Mouse (Mus musculus) embryonic facial prominence, embryonic 14.5 days (tissue): ENCODE measurements around the gene Macrod2. TPM values are rescaled to one million over a fixed set of nuclear protein-coding genes. Genes with fewer than 3 reads are reported as not detected.

Source experiments
- ATAC-seq: fragments of 200-750 bp; cut with Nextera tagmentation; 2 replicates; pipeline ENCODE4 v1.8.0; 2017; ENCODE audit warnings: low read depth, moderate number of reproducible peaks, moderate TSS enrichment
- DNase-seq: peaks from one replicate; pipeline ENCODE4 v3.0.0-alpha.2; 2015; ENCODE audit warnings: low spot score
- H3K27ac ChIP-seq: fragments of 300-500 bp; sonication (generic); replicated peaks from 2 replicates; pipeline ENCODE4 v1.5.1; 2014; ENCODE audit warnings: low read depth, mild to moderate bottlenecking, low read length, moderate library complexity
- H3K27me3 ChIP-seq: fragments of 300-500 bp; sonication (generic); replicated peaks from 2 replicates; pipeline ENCODE4 v1.6.1; 2014; ENCODE audit warnings: low read length; ENCODE audit not compliant: control insufficient read depth, insufficient read depth
- H3K36me3 ChIP-seq: fragments of 300-500 bp; sonication (generic); 2 replicates; pipeline ENCODE4 v1.6.1; 2014; ENCODE audit warnings: low read length, mixed read lengths; ENCODE audit not compliant: control insufficient read depth, insufficient read depth
- H3K4me1 ChIP-seq: fragments of 300-500 bp; sonication (generic); 2 replicates; pipeline ENCODE4 v1.6.1; 2014; ENCODE audit warnings: antibody characterized with exemption, low read length; ENCODE audit not compliant: control insufficient read depth, insufficient read depth
- H3K4me2 ChIP-seq: fragments of 300-500 bp; sonication (generic); 2 replicates; pipeline ENCODE4 v1.6.1; 2014; ENCODE audit warnings: low read depth, mild to moderate bottlenecking, low read length, moderate library complexity, mixed read lengths
- H3K4me3 ChIP-seq: fragments of 300-500 bp; sonication (generic); 2 replicates; pipeline ENCODE4 v1.5.1; 2014; ENCODE audit warnings: low read depth, mild to moderate bottlenecking, low read length
- H3K9ac ChIP-seq: fragments of 300-500 bp; sonication (generic); 2 replicates; pipeline ENCODE4 v1.6.1; 2014; ENCODE audit warnings: low read depth, mild to moderate bottlenecking, low read length, moderate library complexity, mixed read lengths
- H3K9me3 ChIP-seq: fragments of 300-500 bp; sonication (generic); 2 replicates; pipeline ENCODE4 v1.6.1; 2016; ENCODE audit warnings: low read length; ENCODE audit not compliant: control insufficient read depth
- WGBS: fragments of 180-500 bp; shearing (Covaris S2); extraction: QIAGEN DNeasy Blood & Tissue Kit; methylation state at CpG from one replicate; pipeline ENCODE4 v1.1.7; 2014; 5-methylcytosine and 5-hydroxymethylcytosine counted together
- polyA plus RNA-seq: library from polyadenylated mRNA; unstranded; fragments of >200 nt; fragmentation: Nextera tagmentation; extraction: Ambion mirVana; gene quantifications from 2 replicates; pipeline ENCODE4 v1.2.1, GENCODE M21; 2014

Gene Macrod2
- polyA plus RNA-seq, 1 experiment from 2014 or later, result 29.2 TPM

DNA sequence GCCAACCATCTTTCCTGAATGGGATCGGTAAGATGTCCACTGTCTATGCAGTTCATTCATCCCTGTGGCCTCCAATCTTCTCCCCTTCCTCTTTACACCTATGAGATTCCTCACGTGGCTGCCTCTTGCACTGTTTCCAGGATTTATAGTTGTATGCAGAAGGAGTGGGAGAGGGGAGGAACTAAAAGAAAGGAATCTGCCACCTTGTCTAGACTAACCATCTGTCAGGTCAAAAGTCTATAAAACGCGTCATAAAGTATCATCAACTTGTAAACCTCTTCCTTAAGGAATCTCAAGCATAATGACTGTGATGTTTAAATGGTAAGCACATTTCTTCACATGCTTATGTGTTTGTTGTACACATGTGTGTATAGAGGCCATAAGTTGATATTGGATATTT is 416.6 kb downstream of the Macrod2 start:
- no peaks in the 10 kb centered on the region for H3K4me1 ChIP-seq
- ATAC-seq (no peak), DNase-seq (no peak)
- H3K4me3 ChIP-seq, result no peak overlapping the region
- no peak overlapping the region for H3K27ac ChIP-seq
- H3K36me3 ChIP-seq, result no peaks in the 10 kb centered on the region
- H3K27me3 ChIP-seq, result no peaks in the 10 kb centered on the region
- 84% methylated on average over 4 of the region's 4 CpGs for WGBS
- H3K4me2 ChIP-seq, result no peak overlapping the region
- no peak overlapping the region for H3K9ac ChIP-seq
- H3K9me3 ChIP-seq, result no peaks in the 10 kb centered on the region

DNA sequence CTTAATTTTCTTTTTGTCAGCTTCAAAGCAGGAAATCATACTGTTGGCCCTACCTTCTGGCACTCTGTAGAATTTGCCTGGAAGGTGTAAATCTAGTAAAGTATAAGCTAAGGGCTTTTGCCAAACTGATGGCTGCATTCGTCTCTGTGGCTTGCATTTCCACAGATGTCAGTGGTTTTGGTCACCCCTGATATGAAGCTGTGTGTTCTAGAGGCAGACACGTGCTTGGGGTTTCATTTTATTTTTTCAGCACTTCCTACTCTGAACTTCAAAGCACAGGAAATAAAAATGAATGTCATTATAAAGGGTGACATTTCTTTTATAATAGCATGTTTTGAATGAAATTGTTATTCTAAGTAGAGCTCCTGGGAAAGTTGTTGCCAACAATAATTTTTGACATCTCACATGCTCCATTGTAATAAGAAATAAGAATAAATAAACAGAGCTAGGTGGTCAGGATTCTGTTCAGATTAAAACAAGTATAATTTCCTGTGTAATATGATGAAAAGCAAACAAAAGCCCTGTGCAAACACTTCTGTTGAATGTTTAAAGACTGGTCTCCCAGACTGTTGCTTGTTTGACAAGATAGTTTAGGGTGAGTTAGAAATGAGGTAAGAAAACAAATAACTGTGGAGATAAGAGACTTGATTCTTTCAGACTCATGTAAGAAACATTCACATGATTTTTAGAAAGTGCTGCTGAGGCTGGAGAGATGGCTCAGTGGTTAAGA is 424.4 kb downstream of the Macrod2 start:
- H3K27me3 ChIP-seq, result no peaks in the 10 kb centered on the region
- 14% methylated on average over 2 of the region's 2 CpGs for WGBS
- H3K4me1 ChIP-seq, result 0 out of 2 replicates have a peak, but pooled peaks cover 3% of the 10 kb centered on the region
- H3K4me2 ChIP-seq, result no peak overlapping the region
- no peak for ATAC-seq
- no peak overlapping the region for H3K9ac ChIP-seq
- no peaks in the 10 kb centered on the region for H3K36me3 ChIP-seq
- H3K4me3 ChIP-seq, result no peak overlapping the region
- peak; percentile 54 for DNase-seq
- no peak overlapping the region for H3K27ac ChIP-seq
- no peaks in the 10 kb centered on the region for H3K9me3 ChIP-seq

DNA sequence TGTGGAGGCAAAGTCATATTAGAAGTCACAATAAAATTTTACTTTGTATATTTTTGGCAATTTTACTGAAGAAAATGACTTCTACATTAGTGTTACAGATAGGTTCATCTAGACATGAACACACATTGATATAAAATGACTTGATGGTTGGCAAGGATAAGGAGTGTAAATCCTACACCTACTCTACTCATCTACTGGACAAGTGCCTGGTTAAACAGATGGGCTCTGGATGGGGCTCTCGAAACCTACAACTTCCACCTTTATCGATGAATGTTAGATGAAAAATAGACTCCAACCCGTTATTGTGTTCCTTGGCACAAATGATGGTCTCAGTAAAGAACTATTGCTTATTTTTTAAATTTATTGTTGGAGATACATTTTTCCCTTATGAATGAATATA is 427.3 kb downstream of the Macrod2 start:
- WGBS, result 87% methylated on average over 3 of the region's 3 CpGs
- Histone ChIP-seq H3K36me3 (no peaks in the 10 kb centered on the region), H3K27me3 (no peaks in the 10 kb centered on the region), H3K4me2 (no peak overlapping the region), H3K9me3 (no peaks in the 10 kb centered on the region), H3K4me3 (no peak overlapping the region), H3K27ac (no peak overlapping the region), H3K4me1 (0 out of 2 replicates have a peak, but pooled peaks cover 3% of the 10 kb centered on the region), H3K9ac (no peak overlapping the region)
- ATAC-seq, result no peak
- no peak for DNase-seq

DNA sequence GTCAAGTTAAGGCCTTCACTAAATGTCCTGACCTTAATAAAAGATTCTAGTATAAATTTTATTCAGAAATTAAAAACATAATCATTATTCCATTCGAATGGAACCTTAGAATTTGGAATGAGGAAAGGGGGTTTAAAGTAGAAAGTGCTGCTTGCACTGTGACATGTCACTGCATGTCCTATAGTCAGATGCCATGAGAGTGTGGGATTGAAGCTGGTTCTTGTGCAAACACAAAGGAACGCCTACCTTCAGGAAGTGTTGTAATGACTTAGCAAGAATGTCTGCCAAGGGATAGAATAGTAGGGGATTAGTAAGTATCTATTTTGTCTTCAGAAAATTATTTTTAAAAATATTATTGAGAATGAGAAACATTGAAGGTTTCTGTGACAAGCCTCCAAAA is 431.1 kb downstream of the Macrod2 start:
- H3K36me3 ChIP-seq, result no peaks in the 10 kb centered on the region
- WGBS, result 63% methylated on average over 2 of the region's 2 CpGs
- H3K4me1 ChIP-seq, result no peaks in the 10 kb centered on the region
- ATAC-seq (peak; percentile 50; the same call in 1 of the 2 replicates), DNase-seq (peak; percentile 53)
- no peak overlapping the region for H3K9ac ChIP-seq
- no peaks in the 10 kb centered on the region for H3K9me3 ChIP-seq
- H3K27me3 ChIP-seq, result no peaks in the 10 kb centered on the region
- H3K27ac ChIP-seq, result no peak overlapping the region
- no peak overlapping the region for H3K4me3 ChIP-seq
- no peak overlapping the region for H3K4me2 ChIP-seq

DNA sequence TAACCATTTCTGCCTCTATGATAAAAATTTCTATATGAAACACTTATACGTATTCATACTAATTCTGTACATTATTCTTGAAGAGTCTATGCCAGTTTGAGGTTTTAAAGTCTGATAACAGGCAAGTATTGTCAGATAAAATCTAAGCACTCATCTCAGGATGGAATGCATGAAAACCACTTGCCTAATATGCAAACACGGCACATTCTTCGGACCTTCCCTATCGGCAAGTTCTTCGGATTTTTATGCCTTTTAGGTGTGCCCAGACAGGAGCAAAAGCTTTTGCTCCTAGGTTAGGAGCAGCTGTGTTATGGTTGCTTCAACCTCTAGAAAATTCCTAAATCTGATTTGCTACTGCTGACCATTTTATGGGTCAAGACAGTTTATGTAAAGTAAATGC is 433.8 kb downstream of the Macrod2 start:
- Histone ChIP-seq H3K4me1 (no peaks in the 10 kb centered on the region), H3K9me3 (no peaks in the 10 kb centered on the region), H3K4me3 (no peak overlapping the region), H3K36me3 (no peaks in the 10 kb centered on the region), H3K9ac (no peak overlapping the region), H3K27ac (no peak overlapping the region), H3K4me2 (no peak overlapping the region), H3K27me3 (no peaks in the 10 kb centered on the region)
- ATAC-seq (no peak), DNase-seq (no peak)
- WGBS, result 66% methylated on average over 5 of the region's 5 CpGs

DNA sequence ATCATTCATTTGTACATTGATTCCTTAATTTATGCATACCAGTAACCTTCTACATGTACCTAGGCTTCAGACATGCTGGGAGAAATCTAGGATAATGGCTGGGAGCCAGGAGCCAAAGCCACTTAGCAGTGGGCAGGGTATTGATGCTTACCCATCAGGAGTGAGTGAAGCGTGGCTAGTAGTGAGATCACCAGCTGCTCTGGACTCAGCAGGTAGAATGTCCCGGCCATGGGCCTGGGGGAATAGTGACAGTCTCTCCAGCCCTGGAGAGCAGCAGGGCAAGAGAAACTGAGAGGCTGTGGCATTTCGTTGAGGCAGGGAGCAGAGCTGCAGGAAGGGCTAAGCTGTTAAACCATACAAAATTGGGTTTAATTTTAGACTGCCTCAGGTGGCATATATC is 435.0 kb downstream of the Macrod2 start:
- H3K27me3 ChIP-seq, result no peaks in the 10 kb centered on the region
- no peaks in the 10 kb centered on the region for H3K4me1 ChIP-seq
- no peak overlapping the region for H3K4me3 ChIP-seq
- DNase-seq (no peak), ATAC-seq (no peak)
- 53% methylated on average over 3 of the region's 3 CpGs for WGBS
- H3K36me3 ChIP-seq, result no peaks in the 10 kb centered on the region
- H3K9me3 ChIP-seq, result no peaks in the 10 kb centered on the region
- no peak overlapping the region for H3K9ac ChIP-seq
- no peak overlapping the region for H3K4me2 ChIP-seq
- no peak overlapping the region for H3K27ac ChIP-seq

DNA sequence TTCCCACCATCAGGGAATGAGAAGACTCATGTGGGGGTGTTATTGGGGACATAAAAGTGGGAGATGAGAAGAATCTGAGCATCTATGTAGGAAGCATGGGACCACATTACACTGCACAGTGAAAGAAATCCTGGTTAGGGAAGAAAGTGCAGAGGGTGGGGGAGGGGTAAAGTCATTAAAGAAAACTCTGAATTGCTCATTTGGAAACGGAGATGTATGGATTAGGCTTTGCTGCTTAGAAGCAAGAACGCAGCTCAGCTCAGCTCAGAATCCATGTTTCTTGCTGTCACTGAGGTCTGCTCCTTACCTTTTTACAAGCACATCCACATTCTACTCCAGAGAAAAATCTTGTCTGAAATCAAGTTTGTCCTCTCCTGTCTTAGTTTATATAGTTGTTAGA is 444.3 kb downstream of the Macrod2 start:
- H3K4me1 ChIP-seq, result peaks cover 10% of the 10 kb centered on the region
- WGBS, result 14% methylated on average over 2 of the region's 2 CpGs
- H3K4me2 ChIP-seq, result no peak overlapping the region
- no peak overlapping the region for H3K9ac ChIP-seq
- H3K9me3 ChIP-seq, result no peaks in the 10 kb centered on the region
- ATAC-seq (no peak), DNase-seq (no peak)
- no peak overlapping the region for H3K4me3 ChIP-seq
- peak overlapping the region; percentile 44; the same call in 1 of the 2 replicates for H3K27ac ChIP-seq
- H3K36me3 ChIP-seq, result no peaks in the 10 kb centered on the region
- H3K27me3 ChIP-seq, result no peaks in the 10 kb centered on the region

DNA sequence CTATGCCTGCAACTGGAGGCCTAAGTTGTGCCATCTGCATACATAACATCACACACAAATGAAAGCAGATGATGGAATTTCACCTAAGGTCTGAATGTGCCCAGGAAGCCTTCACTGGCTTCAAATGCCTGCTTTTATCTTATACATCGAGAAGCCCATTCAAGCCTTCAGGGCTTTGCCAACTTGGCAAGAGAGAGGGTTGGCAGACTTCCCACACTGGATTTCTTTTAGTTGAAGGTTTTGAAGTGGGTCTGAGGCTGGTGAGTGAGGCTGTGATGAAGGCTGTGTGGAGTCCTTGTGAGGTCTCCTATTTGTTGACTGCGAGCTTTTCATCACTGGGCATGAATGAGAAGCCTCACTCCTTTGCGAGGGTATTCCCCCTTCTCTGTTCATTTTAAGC is 444.8 kb downstream of the Macrod2 start:
- no peak overlapping the region for H3K27ac ChIP-seq
- WGBS, result 14% methylated on average over 3 of the region's 3 CpGs

DNA sequence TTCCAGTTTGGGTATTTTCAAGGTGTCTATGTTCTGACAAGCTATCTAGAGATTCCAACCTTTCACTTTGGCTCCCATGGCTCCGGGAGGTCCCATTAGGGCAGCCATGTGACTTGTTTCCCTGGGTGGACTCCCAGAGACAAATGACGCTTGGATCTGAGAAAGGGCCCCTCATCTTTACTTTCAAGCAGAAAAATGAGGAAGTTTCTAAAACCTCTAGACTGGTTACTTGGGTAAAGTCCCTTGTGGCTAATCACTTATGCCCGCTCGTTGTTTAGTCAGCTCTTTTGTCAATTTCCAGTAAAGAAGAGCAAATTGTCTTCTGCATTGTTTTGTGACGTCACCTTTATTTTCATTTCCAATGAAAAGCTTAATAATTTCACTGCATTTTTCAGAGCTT is 448.9 kb downstream of the Macrod2 start:
- Histone ChIP-seq H3K9me3 (no peaks in the 10 kb centered on the region), H3K27me3 (no peaks in the 10 kb centered on the region), H3K36me3 (no peaks in the 10 kb centered on the region), H3K4me1 (peaks cover 10% of the 10 kb centered on the region), H3K27ac (no peak overlapping the region), H3K4me3 (no peak overlapping the region), H3K9ac (no peak overlapping the region), H3K4me2 (no peak overlapping the region)
- 74% methylated on average over 5 of the region's 5 CpGs for WGBS
- ATAC-seq, result no peak
- DNase-seq, result no peak

More for the DNA sequence above, 444.8 kb downstream of the Macrod2 start:
- peak; percentile 82 for ATAC-seq
- no peak overlapping the region for H3K4me2 ChIP-seq
- no peaks in the 10 kb centered on the region for H3K36me3 ChIP-seq
- no peaks in the 10 kb centered on the region for H3K27me3 ChIP-seq
- peaks cover 10% of the 10 kb centered on the region for H3K4me1 ChIP-seq
- no peak overlapping the region for H3K9ac ChIP-seq
- no peak overlapping the region for H3K4me3 ChIP-seq
- no peaks in the 10 kb centered on the region for H3K9me3 ChIP-seq
- DNase-seq, result peak; percentile 91
